Mouse (Mus musculus): ENCODE data around the gene Vmn2r19. TPM values are rescaled to one million over a fixed set of nuclear protein-coding genes. Genes with fewer than 3 reads are reported as not detected.

Vmn2r19 gene
- polyA plus RNA-seq, 1 experiment from 2014 or later, result not detected

DNA sequence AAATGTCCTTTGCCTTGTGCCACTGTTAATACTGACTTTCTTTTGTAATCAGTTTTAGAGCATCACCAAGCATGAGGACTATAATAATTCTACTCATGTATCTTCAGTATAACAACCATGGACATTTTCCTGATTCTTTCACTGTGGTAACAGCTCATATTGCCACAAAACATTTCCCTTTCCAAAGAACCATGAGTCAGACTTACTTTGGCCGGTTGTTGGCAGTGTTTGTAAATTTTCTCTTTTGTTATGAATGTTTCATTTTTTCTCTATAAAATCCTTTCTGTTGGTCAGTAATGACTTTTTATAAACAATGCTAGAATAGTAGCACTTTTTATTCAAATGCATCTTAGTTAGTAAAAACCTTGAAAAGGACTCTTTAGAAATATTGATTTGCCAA, 38.0 kb downstream of the Vmn2r19 start:
- DNase-seq (ENCODE audit: low spot score) (no peak), ATAC-seq (no peak)
- Histone ChIP-seq H3K9ac (ENCODE audit: low read length) (no peak overlapping the region), H3K4me2 (ENCODE audit: low read length) (no peak overlapping the region), H3K4me1 (ENCODE audit: control insufficient read depth, insufficient read depth, low read length) (no peaks in the 10 kb centered on the region), H3K4me3 (ENCODE audit: low read depth, low read length) (no peak overlapping the region), H3K27me3 (replicated peaks; ENCODE audit: control insufficient read depth, insufficient read depth, low read length) (no peaks in the 10 kb centered on the region), H3K9me3 (replicated peaks; ENCODE audit: control insufficient read depth, low read length) (no peaks in the 10 kb centered on the region), H3K36me3 (ENCODE audit: control insufficient read depth, insufficient read depth, low read length) (no peaks in the 10 kb centered on the region), H3K27ac (ENCODE audit: low read depth, low read length) (no peak overlapping the region)
- WGBS, result 90% methylated on average over 1 of the region's 1 CpGs

Other genes with a start within 250 kb of the Vmn2r19 start
- gene Clec4a2, start 201.9 kb upstream of the Vmn2r19 start, polyA plus RNA-seq (2014; fragmentation: Nextera tagmentation; extraction: Ambion mirVana), result 1.3 and 1.7 TPM in 2 replicates
- not detected in 2 replicates for gene Clec4b2, start 135.4 kb upstream of the Vmn2r19 start, polyA plus RNA-seq (2014; fragmentation: Nextera tagmentation; extraction: Ambion mirVana)
- gene Clec4n, start 78.5 kb upstream of the Vmn2r19 start, polyA plus RNA-seq (2014; fragmentation: Nextera tagmentation; extraction: Ambion mirVana), result 0.64 and 1.0 TPM in 2 replicates
- gene Clec4d, start 46.2 kb upstream of the Vmn2r19 start, polyA plus RNA-seq (2014; fragmentation: Nextera tagmentation; extraction: Ambion mirVana), result not detected in 2 replicates
- gene Clec4e, start 18.5 kb upstream of the Vmn2r19 start, polyA plus RNA-seq (2014; fragmentation: Nextera tagmentation; extraction: Ambion mirVana), result not detected in 2 replicates
- not detected in 2 replicates for gene Vmn2r20, start 109.8 kb downstream of the Vmn2r19 start, polyA plus RNA-seq (2014; fragmentation: Nextera tagmentation; extraction: Ambion mirVana)
- gene Vmn2r21, start 225.1 kb downstream of the Vmn2r19 start, polyA plus RNA-seq (2014; fragmentation: Nextera tagmentation; extraction: Ambion mirVana), result not detected in 2 replicates

Data from forebrain, embryonic 14.5 days (tissue).